Mouse (Mus musculus): ENCODE results near the gene Alkbh5.
A peak's percentile ranks its signal among the peaks of the same experiment; 100 is the strongest.
"Not testable (repeated sequence)": the region's sequence is repeated elsewhere in the genome, so short reads cannot be mapped to it uniquely, and the experiment has no call there.

Gene Alkbh5

GRCm38 (mm10) chr11:60543211-60543610, 7.0 kb downstream of the Alkbh5 start:
- DNase-seq (ENCODE audit: low spot score): not testable (repeated sequence)

GRCm38 (mm10) chr11:60545433-60545832, 9.3 kb downstream of the Alkbh5 start:
- no peak for DNase-seq (ENCODE audit: low spot score)

GRCm38 (mm10) chr11:60548112-60548511, 11.9 kb downstream of the Alkbh5 start:
- no peak for DNase-seq (ENCODE audit: low spot score)

GRCm38 (mm10) chr11:60553091-60553490, 16.9 kb downstream of the Alkbh5 start:
- DNase-seq (ENCODE audit: low spot score): no peak

- no peak for DNase-seq (ENCODE audit: low spot score)
These were observed 21.5 kb downstream of the Alkbh5 start for GRCm38 (mm10) chr11:60557675-60558074.

GRCm38 (mm10) chr11:60559342-60559741, 23.2 kb downstream of the Alkbh5 start:
- DNase-seq (ENCODE audit: low spot score): peak; percentile 77

- DNase-seq (ENCODE audit: low spot score): not testable (repeated sequence)
These were observed 37.8 kb downstream of the Alkbh5 start for GRCm38 (mm10) chr11:60574006-60574405.

Data from testis, postnatal 10 days (tissue).